Mouse (Mus musculus) forebrain, embryonic 14.5 days (tissue): ENCODE results near the gene Myo1d. TPM values are rescaled to one million over a fixed set of nuclear protein-coding genes. Genes with fewer than 3 reads are reported as not detected.
"Not testable (repeated sequence)": the region's sequence is repeated elsewhere in the genome, so short reads cannot be mapped to it uniquely, and the experiment has no call there.

ENCODE experiments used
- ATAC-seq: fragments of 200-750 bp; cut with Nextera tagmentation; 2 replicates; pipeline ENCODE4 v1.8.0; 2017; ENCODE audit warnings: mild to moderate bottlenecking, moderate library complexity
- DNase-seq: peaks from one replicate; pipeline ENCODE4 v3.0.0-alpha.2; 2015; ENCODE audit warnings: low spot score
- H3K27ac ChIP-seq: fragments of 300-500 bp; sonication (generic); 2 replicates; pipeline ENCODE4 v1.5.1; 2014; ENCODE audit warnings: low read depth, mild to moderate bottlenecking, control low read depth, low read length, moderate library complexity
- H3K27me3 ChIP-seq: fragments of 300-500 bp; sonication (generic); replicated peaks from 2 replicates; pipeline ENCODE4 v1.6.1; 2014; ENCODE audit warnings: low read length, control low read depth, mixed read lengths; ENCODE audit not compliant: control insufficient read depth, insufficient read depth
- H3K36me3 ChIP-seq: fragments of 300-500 bp; sonication (generic); 2 replicates; pipeline ENCODE4 v1.6.1; 2014; ENCODE audit warnings: low read length, control low read depth; ENCODE audit not compliant: control insufficient read depth, insufficient read depth
- H3K4me1 ChIP-seq: fragments of 300-500 bp; sonication (generic); 2 replicates; pipeline ENCODE4 v1.6.1; 2014; ENCODE audit warnings: antibody characterized with exemption, low read length, control low read depth; ENCODE audit not compliant: control insufficient read depth, insufficient read depth
- H3K4me2 ChIP-seq: fragments of 300-500 bp; sonication (generic); 2 replicates; pipeline ENCODE4 v1.6.1; 2014; ENCODE audit warnings: mild to moderate bottlenecking, control low read depth, low read length
- H3K4me3 ChIP-seq: fragments of 300-500 bp; sonication (generic); 2 replicates; pipeline ENCODE4 v1.5.1; 2014; ENCODE audit warnings: low read depth, low read length, control low read depth
- H3K9ac ChIP-seq: fragments of 300-500 bp; sonication (generic); 2 replicates; pipeline ENCODE4 v1.6.1; 2014; ENCODE audit warnings: mild to moderate bottlenecking, low read length, control low read depth, moderate library complexity
- H3K9me3 ChIP-seq: fragments of 300-500 bp; sonication (generic); replicated peaks from 2 replicates; pipeline ENCODE4 v1.6.1; 2016; ENCODE audit warnings: low read length, control low read depth, mixed read lengths; ENCODE audit not compliant: control insufficient read depth
- WGBS: fragments of 180-500 bp; shearing (Covaris S2); extraction: QIAGEN DNeasy Blood & Tissue Kit; methylation state at CpG from one replicate; pipeline ENCODE4 v1.1.7; 2014; 5-methylcytosine and 5-hydroxymethylcytosine counted together
- polyA plus RNA-seq: library from polyadenylated mRNA; unstranded; fragments of >200 nt; fragmentation: Nextera tagmentation; extraction: Ambion mirVana; gene quantifications from 2 replicates; pipeline ENCODE4 v1.2.1, GENCODE M21; 2014

The Myo1d gene
- polyA plus RNA-seq, 1 experiment from 2014 or later, result 1.3 TPM

DNA sequence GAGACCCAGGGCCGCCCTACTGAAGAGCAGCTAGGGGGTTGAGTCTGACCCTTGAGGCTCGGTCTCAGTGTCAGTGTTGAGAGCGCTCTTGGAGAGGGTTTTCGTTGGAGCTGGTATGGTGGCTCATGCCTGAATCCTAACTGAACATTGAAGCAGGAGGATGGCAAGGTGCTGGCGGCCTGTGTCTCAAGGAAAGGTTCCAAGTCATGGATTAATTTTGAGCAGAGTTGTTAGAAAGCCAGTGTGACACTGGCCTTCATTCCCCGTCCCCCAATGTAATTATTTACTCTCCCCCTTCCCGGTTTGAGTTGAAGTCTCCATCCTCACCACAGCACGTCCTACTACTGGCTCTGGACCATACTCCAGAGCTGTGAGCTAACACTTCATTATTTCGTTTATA is 304.3 kb downstream of the Myo1d start:
- Histone ChIP-seq H3K9ac (no peak overlapping the region), H3K27ac (no peak overlapping the region; the same call in 1 of the 2 replicates), H3K27me3 (no peaks in the 10 kb centered on the region), H3K4me2 (no peak overlapping the region), H3K9me3 (no peaks in the 10 kb centered on the region), H3K36me3 (peaks cover 56% of the 10 kb centered on the region), H3K4me3 (no peak overlapping the region), H3K4me1 (peaks cover 18% of the 10 kb centered on the region)
- ATAC-seq (no peak), DNase-seq (no peak)
- WGBS, result 82% methylated on average over 9 of the region's 9 CpGs

DNA sequence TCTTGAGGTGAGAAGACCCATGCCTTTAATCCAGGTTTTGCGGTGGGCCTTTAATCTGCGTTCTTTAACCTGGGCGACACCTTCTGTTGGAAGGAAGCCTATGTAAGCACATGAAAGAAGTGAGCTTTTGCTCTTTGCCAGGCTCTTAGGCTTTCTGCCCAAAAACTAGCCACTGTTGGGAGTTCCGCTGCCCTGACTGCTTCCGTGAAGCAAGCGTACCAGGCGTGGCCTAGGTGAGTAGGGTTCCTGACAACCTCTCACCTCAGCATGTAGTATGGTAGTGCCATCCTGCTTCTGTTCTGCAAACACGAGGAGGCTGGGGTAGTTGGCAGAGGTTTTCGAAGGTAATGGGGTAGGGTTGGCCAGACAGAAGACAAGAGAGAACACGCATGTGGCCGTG is 305.0 kb downstream of the Myo1d start:
- ATAC-seq (no peak), DNase-seq (no peak)
- H3K4me2 ChIP-seq, result no peak overlapping the region
- WGBS, result 95% methylated on average over 11 of the region's 11 CpGs
- no peaks in the 10 kb centered on the region for H3K9me3 ChIP-seq
- no peak overlapping the region for H3K4me3 ChIP-seq
- no peak overlapping the region for H3K9ac ChIP-seq
- no peak overlapping the region for H3K27ac ChIP-seq
- H3K36me3 ChIP-seq, result peaks cover 58% of the 10 kb centered on the region
- peaks cover 13% of the 10 kb centered on the region for H3K4me1 ChIP-seq
- no peaks in the 10 kb centered on the region for H3K27me3 ChIP-seq

DNA sequence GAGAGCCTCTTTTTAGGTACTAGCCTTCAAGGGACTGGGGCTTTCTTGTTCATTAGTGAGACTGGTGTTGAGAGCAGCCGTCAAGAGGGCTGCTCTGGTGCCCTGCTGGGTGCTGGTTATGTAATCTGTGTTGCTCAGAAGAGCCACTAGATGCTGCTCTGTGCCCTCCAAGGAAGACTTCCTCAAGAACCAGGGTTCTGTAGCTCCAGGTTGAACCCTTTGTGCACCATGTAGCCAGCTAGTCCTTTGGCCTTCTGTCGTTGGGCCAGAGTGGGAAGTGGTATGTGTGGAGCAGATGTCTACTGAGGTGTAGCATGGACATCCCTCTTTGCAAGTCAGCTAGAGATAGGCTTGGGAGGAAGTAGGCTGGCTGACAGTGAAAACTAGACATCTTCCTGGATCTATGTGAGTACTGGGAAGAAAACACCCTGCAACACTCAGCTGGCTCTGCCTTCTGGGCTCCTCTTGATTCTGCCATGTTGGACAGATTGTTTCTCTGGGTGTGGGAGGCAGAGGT is 305.6 kb downstream of the Myo1d start:
- 52% methylated on average over 2 of the region's 2 CpGs for WGBS
- DNase-seq (peak; percentile 66), ATAC-seq (no peak)
- Histone ChIP-seq H3K27me3 (no peaks in the 10 kb centered on the region), H3K27ac (no peak overlapping the region), H3K4me2 (no peak overlapping the region), H3K4me3 (no peak overlapping the region), H3K4me1 (peaks cover 7% of the 10 kb centered on the region; the same call in 1 of the 2 replicates), H3K9ac (no peak overlapping the region), H3K9me3 (no peaks in the 10 kb centered on the region), H3K36me3 (peaks cover 58% of the 10 kb centered on the region)

DNA sequence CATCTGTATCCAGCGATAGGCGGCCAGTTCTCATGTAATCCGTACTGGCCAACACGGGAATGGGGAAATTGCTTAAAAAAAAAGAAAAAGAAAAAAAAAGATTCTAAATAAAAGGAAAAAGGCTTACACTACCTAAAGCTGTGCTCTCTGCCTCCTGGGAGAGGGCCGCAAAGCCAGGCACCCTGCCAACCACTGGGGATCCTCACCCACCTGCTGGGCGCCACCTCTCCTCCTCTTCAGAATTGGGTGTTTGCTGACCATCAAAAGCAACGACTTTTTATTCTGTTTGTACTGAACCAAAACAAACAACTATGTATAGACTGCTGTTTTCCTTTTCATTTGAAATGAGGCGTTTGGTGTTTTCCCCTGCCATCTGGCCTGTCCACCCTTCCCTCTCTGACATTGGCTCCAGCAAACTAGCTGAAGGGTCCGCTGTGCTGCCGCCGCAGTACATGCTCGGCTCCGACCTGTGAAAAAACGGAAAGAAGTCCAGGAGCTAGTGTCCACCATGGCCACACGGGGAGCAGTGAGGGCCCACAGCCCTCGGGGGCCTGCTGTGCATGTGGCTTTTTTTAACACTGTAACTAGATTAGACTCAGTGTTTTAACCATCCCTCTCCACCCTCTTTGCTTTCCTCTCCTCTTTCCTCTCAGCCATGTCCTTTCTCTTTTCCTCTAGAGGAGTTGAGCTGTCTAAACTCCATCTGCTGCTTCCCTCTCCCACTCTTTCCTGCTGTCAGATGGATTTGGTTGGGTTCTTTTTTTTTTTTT is 307.8 kb downstream of the Myo1d start:
- peak overlapping the region; percentile 63; the same call in 1 of the 2 replicates for H3K27ac ChIP-seq
- H3K36me3 ChIP-seq, result peaks cover 62% of the 10 kb centered on the region
- no peak overlapping the region for H3K4me3 ChIP-seq
- 79% methylated on average over 16 of the region's 16 CpGs for WGBS
- ATAC-seq (no peak), DNase-seq (no peak)
- H3K4me2 ChIP-seq, result no peak overlapping the region
- H3K27me3 ChIP-seq, result no peaks in the 10 kb centered on the region
- H3K9ac ChIP-seq, result 0 out of 2 replicates have a peak overlapping the region, but pooled peaks have one; percentile 25
- 0 out of 2 replicates have a peak, but pooled peaks cover 5% of the 10 kb centered on the region for H3K4me1 ChIP-seq
- H3K9me3 ChIP-seq, result no peaks in the 10 kb centered on the region

DNA sequence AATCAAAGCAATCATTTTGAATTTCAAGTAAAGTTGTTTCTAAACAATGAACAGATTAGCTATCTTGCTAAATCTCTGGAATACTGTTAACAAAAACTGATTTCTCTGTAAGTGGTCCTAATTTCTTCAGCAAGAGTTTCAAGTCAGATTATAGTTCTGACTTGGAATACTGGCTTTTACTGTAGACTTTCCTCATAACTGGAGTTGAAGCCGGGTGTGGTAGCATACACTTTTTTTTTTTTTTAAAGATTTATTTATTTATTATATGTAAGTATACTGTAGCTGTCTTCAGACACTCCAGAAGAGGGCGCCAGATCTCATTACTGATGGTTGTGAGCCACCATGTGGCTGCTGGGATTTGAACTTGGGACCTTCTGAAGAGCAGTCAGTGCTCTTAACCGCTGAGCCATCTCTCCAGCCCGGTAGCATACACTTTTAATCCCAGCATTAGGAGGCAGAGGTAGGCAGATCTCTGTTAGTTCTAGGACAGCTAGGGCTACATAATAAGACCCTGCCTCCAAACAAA is 316.2 kb downstream of the Myo1d start:
- H3K27me3 ChIP-seq, H3K4me2 ChIP-seq, H3K4me3 ChIP-seq, DNase-seq, H3K9me3 ChIP-seq, ATAC-seq, H3K9ac ChIP-seq, H3K4me1 ChIP-seq, H3K27ac ChIP-seq: not testable (repeated sequence)
- 83% methylated on average over 4 of the region's 4 CpGs for WGBS
- peaks cover 81% of the 10 kb centered on the region for H3K36me3 ChIP-seq

DNA sequence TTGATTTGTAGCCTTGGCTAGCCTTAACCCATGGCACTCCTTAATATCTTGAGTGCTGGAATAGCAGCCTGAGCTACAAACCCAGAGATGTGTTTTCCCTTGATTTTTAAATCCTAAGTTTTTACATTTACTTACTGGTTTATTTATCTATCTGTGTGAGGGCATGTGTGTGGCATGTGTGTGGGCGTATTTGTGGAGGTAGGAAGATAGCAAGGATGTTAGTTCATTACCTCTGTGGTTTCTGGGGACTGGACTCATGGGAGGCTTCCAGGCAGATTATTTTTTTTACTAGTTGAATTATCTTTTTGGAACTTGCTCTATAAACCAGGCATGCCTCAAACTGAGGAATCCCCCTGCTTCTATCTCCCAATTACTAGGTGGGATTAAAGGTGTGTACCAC is 326.6 kb downstream of the Myo1d start:
- H3K36me3 ChIP-seq, result peaks cover 63% of the 10 kb centered on the region
- no peak for ATAC-seq

DNA sequence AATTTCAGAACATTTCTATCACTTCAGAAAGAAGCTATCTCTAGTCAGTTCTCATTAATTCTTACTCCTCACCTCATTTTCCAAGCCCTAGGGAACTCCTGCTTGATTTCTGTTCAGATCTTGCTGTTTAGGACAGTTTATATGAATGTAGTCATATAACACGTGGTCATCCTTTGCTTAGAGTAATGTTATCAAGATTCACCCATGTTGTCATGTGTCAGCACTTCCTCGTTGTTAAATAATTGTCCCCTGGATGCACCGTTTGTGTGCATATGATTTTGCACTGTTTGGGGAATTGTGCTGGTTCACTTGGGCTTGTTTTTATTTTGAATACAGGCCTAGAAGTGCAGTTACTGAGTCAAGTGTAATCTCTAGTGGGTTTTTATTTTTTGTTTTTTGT is 327.6 kb downstream of the Myo1d start:
- Histone ChIP-seq H3K9me3 (no peaks in the 10 kb centered on the region), H3K27ac (no peak overlapping the region), H3K4me2 (no peak overlapping the region), H3K36me3 (peaks cover 61% of the 10 kb centered on the region), H3K4me1 (no peaks in the 10 kb centered on the region), H3K27me3 (no peaks in the 10 kb centered on the region), H3K9ac (no peak overlapping the region), H3K4me3 (no peak overlapping the region)
- no peak for DNase-seq
- WGBS, result 95% methylated on average over 3 of the region's 3 CpGs
- ATAC-seq, result no peak

More for the DNA sequence above, 326.6 kb downstream of the Myo1d start:
- Histone ChIP-seq H3K4me2 (no peak overlapping the region), H3K27me3 (no peaks in the 10 kb centered on the region), H3K27ac (no peak overlapping the region), H3K9me3 (no peaks in the 10 kb centered on the region), H3K4me1 (no peaks in the 10 kb centered on the region), H3K4me3 (no peak overlapping the region), H3K9ac (no peak overlapping the region)
- DNase-seq, result no peak
- WGBS, result 97% methylated on average over 1 of the region's 1 CpGs

DNA sequence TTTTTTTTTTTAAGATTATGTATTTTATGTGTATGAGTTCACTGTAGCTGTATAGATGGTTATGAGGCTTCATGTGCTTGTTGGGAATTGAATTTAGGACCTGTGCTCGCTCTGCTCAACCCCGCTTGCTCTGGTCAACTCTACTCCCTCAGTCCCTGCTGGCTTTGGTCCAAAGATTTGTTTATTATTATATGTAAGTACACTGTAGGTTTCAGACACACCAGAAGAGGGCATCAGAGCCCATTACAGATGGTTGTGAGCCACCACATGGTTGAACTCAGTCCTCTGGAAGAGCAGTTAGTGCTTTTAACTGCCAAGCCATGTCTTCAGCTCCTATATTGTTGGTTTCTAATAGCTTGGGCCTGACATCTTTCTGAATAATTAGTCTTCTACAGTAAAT is 330.0 kb downstream of the Myo1d start:
- no peak for DNase-seq
- no peaks in the 10 kb centered on the region for H3K9me3 ChIP-seq
- no peaks in the 10 kb centered on the region for H3K27me3 ChIP-seq
- H3K36me3 ChIP-seq, result peaks cover 61% of the 10 kb centered on the region
- no peak overlapping the region for H3K27ac ChIP-seq
- H3K4me2 ChIP-seq, result no peak overlapping the region
- ATAC-seq, result no peak
- 94% methylated on average over 2 of the region's 2 CpGs for WGBS
- H3K9ac ChIP-seq, result no peak overlapping the region
- no peaks in the 10 kb centered on the region for H3K4me1 ChIP-seq
- no peak overlapping the region for H3K4me3 ChIP-seq

DNA sequence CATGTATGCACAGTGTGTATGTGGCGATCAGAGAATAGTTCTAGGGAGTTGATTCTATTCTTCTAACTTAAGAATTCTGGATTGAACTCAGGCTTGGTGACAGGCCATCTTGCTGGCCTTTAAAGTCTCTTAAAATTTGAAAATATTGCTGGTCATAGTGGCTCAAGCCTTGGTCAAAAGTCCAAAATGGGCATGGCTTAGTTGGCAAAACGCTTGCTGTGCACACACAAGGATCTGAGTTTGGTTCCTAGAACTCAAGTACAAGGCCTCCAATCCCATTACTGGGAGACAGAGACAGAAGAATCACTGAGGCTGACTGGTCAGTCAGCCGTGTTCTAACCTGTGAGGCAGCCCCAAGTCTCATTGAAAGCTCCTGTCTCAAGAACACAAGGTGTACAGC is 332.9 kb downstream of the Myo1d start:
- ATAC-seq, result no peak
- peaks cover 60% of the 10 kb centered on the region for H3K36me3 ChIP-seq

More for the DNA sequence above, 332.9 kb downstream of the Myo1d start:
- Histone ChIP-seq H3K9ac (no peak overlapping the region), H3K4me1 (no peaks in the 10 kb centered on the region), H3K27ac (no peak overlapping the region), H3K4me3 (no peak overlapping the region), H3K27me3 (no peaks in the 10 kb centered on the region), H3K4me2 (no peak overlapping the region), H3K9me3 (no peaks in the 10 kb centered on the region)
- no peak for DNase-seq
- 93% methylated on average over 3 of the region's 3 CpGs for WGBS
